Mouse (Mus musculus): ENCODE data around the gene Ccdc43. TPM values are rescaled to one million over a fixed set of nuclear protein-coding genes. Genes with fewer than 3 reads are reported as not detected.

Ccdc43 gene
- total and polyA plus RNA-seq, 2 experiments from 2014 or later: 16.6 to 28.1 TPM

DNA sequence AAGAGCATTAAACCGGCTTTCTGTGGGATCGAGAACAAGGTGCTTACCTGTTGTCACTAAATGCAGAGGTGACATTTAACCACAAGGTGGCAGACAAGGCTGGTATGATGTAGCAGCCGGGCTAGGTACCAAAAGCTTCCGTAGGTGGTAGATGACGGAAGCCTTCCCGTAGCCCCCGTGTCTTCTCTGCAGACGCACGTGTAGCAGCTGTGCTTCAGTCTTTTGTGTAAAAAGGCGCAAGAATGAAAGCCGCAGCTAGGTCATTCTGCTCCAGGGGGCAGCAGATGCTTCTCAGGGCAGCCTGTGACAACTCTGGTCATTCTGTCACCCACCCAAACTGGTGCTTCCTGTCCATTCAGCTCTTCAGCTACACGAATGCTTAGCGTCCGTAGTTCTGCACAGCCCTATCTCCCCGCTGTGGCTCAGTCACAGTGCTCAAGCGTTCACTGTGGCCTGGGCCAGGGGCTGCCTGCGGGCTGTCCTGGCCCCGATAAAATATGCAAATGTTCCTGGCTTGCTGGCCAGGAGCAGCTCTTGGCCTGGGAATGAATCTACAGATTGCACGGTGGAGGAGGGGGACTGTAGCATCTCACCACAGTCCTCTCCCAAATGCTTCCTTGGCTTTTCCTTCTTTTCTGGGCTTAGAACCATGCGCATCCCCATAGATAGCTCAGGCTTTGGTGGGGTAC lies 41.8 kb upstream of the Ccdc43 start:
- Histone ChIP-seq H3K27ac (peak overlapping the region; percentile 88), H3K9ac (replicated peaks; ENCODE audit: low read length) (peak overlapping the region; percentile 28), H3K4me2 (ENCODE audit: low read depth, low read length) (peak overlapping the region; percentile 45), H3K4me1 (ENCODE audit: insufficient read depth, low read length) (peaks cover 10% of the 10 kb centered on the region), H3K4me3 (ENCODE audit: low read length) (peak overlapping the region; percentile 6; the same call in 1 of the 2 replicates), H3K9me3 (ENCODE audit: low read length) (no peaks in the 10 kb centered on the region), H3K27me3 (ENCODE audit: insufficient read depth, low read length) (no peaks in the 10 kb centered on the region), H3K36me3 (ENCODE audit: insufficient read depth, low read length) (no peaks in the 10 kb centered on the region)
- ATAC-seq (peak; percentile 88), DNase-seq (ENCODE audit: low spot score) (peak; percentile 95)
- WGBS: 5% methylated on average over 20 of the region's 20 CpGs
- peak; percentile 90 for TF ChIP-seq CTCF (IDR thresholded peaks at IDR 0.05; ENCODE audit: low read depth)

- Histone ChIP-seq H3K36me3 (ENCODE audit: insufficient read depth, low read length) (no peaks in the 10 kb centered on the region), H3K4me1 (ENCODE audit: insufficient read depth, low read length) (peaks cover 10% of the 10 kb centered on the region), H3K4me2 (ENCODE audit: low read depth, low read length) (no peak overlapping the region), H3K9me3 (ENCODE audit: low read length) (no peaks in the 10 kb centered on the region), H3K27ac (no peak overlapping the region), H3K4me3 (ENCODE audit: low read length) (no peak overlapping the region), H3K9ac (replicated peaks; ENCODE audit: low read length) (no peak overlapping the region), H3K27me3 (ENCODE audit: insufficient read depth, low read length) (no peaks in the 10 kb centered on the region)
- no peak for TF ChIP-seq CTCF (IDR thresholded peaks at IDR 0.05; ENCODE audit: low read depth)
- ATAC-seq (no peak), DNase-seq (ENCODE audit: low spot score) (no peak)
- WGBS: 84% methylated on average over 3 of the region's 3 CpGs
These were observed 40.5 kb upstream of the Ccdc43 start for GRCm38 (mm10) chr11:102738046-102738445.

GRCm38 (mm10) chr11:102734961-102735360 lies 37.4 kb upstream of the Ccdc43 start:
- TF ChIP-seq CTCF (IDR thresholded peaks at IDR 0.05; ENCODE audit: low read depth): no peak
- ATAC-seq (no peak), DNase-seq (ENCODE audit: low spot score) (no peak)
- no peak overlapping the region for H3K4me2 ChIP-seq (ENCODE audit: low read depth, low read length)
- H3K9ac ChIP-seq (replicated peaks; ENCODE audit: low read length): no peak overlapping the region
- 92% methylated on average over 6 of the region's 6 CpGs for WGBS
- H3K27ac ChIP-seq: no peak overlapping the region
- H3K27me3 ChIP-seq (ENCODE audit: insufficient read depth, low read length): no peaks in the 10 kb centered on the region
- H3K4me3 ChIP-seq (ENCODE audit: low read length): no peak overlapping the region
- H3K4me1 ChIP-seq (ENCODE audit: insufficient read depth, low read length): peaks cover 6% of the 10 kb centered on the region
- no peaks in the 10 kb centered on the region for H3K36me3 ChIP-seq (ENCODE audit: insufficient read depth, low read length)
- no peaks in the 10 kb centered on the region for H3K9me3 ChIP-seq (ENCODE audit: low read length)

DNA sequence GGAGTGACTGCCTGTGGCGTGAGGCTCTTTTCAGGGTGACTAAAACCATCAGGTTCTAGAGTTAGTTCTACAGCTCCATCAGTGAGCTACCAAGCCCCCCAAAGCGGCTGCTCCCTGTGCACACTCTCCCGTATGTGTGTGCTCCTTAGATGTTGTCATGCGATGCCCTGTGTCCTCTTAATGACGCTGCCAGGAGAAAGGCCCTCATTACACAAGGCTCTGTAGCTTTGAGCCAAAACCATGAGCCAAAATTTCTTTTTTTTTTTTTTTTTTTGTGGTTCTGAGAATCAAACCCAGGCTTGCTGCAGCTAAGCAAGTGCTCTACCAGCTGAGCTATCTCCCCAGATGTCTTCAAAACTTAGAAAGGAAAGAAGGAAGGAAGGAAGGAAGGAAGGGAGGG lies 35.6 kb upstream of the Ccdc43 start:
- 65% methylated on average over 5 of the region's 5 CpGs for WGBS
- ATAC-seq: no peak

GRCm38 (mm10) chr11:102731366-102731765 lies 33.8 kb upstream of the Ccdc43 start:
- H3K27me3 ChIP-seq (ENCODE audit: insufficient read depth, low read length): no peaks in the 10 kb centered on the region
- no peak overlapping the region for H3K27ac ChIP-seq
- H3K36me3 ChIP-seq (ENCODE audit: insufficient read depth, low read length): no peaks in the 10 kb centered on the region
- no peak for TF ChIP-seq CTCF (IDR thresholded peaks at IDR 0.05; ENCODE audit: low read depth)
- H3K4me2 ChIP-seq (ENCODE audit: low read depth, low read length): no peak overlapping the region
- no peaks in the 10 kb centered on the region for H3K4me1 ChIP-seq (ENCODE audit: insufficient read depth, low read length)
- WGBS: 77% methylated on average over 6 of the region's 6 CpGs
- DNase-seq (ENCODE audit: low spot score): no peak
- no peak overlapping the region for H3K4me3 ChIP-seq (ENCODE audit: low read length)
- no peak overlapping the region for H3K9ac ChIP-seq (replicated peaks; ENCODE audit: low read length)
- no peaks in the 10 kb centered on the region for H3K9me3 ChIP-seq (ENCODE audit: low read length)
- no peak for ATAC-seq

More for the DNA sequence above, 35.6 kb upstream of the Ccdc43 start:
- no peaks in the 10 kb centered on the region for H3K36me3 ChIP-seq (ENCODE audit: insufficient read depth, low read length)
- no peak overlapping the region for H3K4me2 ChIP-seq (ENCODE audit: low read depth, low read length)
- no peaks in the 10 kb centered on the region for H3K9me3 ChIP-seq (ENCODE audit: low read length)
- no peak for DNase-seq (ENCODE audit: low spot score)
- H3K4me1 ChIP-seq (ENCODE audit: insufficient read depth, low read length): no peaks in the 10 kb centered on the region
- H3K9ac ChIP-seq (replicated peaks; ENCODE audit: low read length): no peak overlapping the region
- no peaks in the 10 kb centered on the region for H3K27me3 ChIP-seq (ENCODE audit: insufficient read depth, low read length)
- no peak for TF ChIP-seq CTCF (IDR thresholded peaks at IDR 0.05; ENCODE audit: low read depth)
- H3K4me3 ChIP-seq (ENCODE audit: low read length): no peak overlapping the region
- H3K27ac ChIP-seq: no peak overlapping the region

GRCm38 (mm10) chr11:102729835-102730234 lies 32.3 kb upstream of the Ccdc43 start:
- Histone ChIP-seq H3K4me1 (ENCODE audit: insufficient read depth, low read length) (no peaks in the 10 kb centered on the region), H3K36me3 (ENCODE audit: insufficient read depth, low read length) (no peaks in the 10 kb centered on the region), H3K27ac (no peak overlapping the region), H3K27me3 (ENCODE audit: insufficient read depth, low read length) (no peaks in the 10 kb centered on the region), H3K9me3 (ENCODE audit: low read length) (no peaks in the 10 kb centered on the region), H3K4me2 (ENCODE audit: low read depth, low read length) (no peak overlapping the region), H3K4me3 (ENCODE audit: low read length) (no peak overlapping the region), H3K9ac (replicated peaks; ENCODE audit: low read length) (no peak overlapping the region)
- no peak for ATAC-seq
- DNase-seq (ENCODE audit: low spot score): no peak
- no peak for TF ChIP-seq CTCF (IDR thresholded peaks at IDR 0.05; ENCODE audit: low read depth)
- WGBS: 86% methylated on average over 3 of the region's 3 CpGs

DNA sequence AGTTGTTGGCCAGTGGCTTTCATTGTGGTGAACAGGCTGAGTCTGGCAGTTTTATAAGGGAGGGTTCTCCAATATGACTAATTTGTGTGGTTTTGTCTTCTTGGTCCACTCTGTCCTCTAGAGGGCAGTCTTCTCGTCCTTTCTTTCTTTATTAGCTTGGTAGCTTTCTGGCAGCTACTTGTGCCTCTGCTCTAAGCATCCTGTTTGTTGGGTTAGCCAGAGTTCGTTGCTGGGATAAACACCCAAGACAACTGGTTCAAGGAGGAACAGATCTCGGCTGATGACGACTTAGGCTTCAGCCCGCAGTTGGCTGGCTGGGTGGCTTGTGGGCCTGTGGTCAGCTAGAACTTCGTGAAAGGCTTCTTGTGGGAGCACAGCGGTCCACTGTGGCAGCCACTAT lies 31.0 kb upstream of the Ccdc43 start:
- no peak overlapping the region for H3K9ac ChIP-seq (replicated peaks; ENCODE audit: low read length)
- TF ChIP-seq CTCF (IDR thresholded peaks at IDR 0.05; ENCODE audit: low read depth): peak; percentile 69
- no peak overlapping the region for H3K4me3 ChIP-seq (ENCODE audit: low read length)
- WGBS: 34% methylated on average over 7 of the region's 7 CpGs
- DNase-seq (ENCODE audit: low spot score): peak; percentile 81
- H3K36me3 ChIP-seq (ENCODE audit: insufficient read depth, low read length): no peaks in the 10 kb centered on the region
- ATAC-seq: peak; percentile 49; the same call in 1 of the 2 replicates
- H3K27me3 ChIP-seq (ENCODE audit: insufficient read depth, low read length): no peaks in the 10 kb centered on the region
- no peak overlapping the region for H3K27ac ChIP-seq
- H3K4me2 ChIP-seq (ENCODE audit: low read depth, low read length): no peak overlapping the region
- no peaks in the 10 kb centered on the region for H3K4me1 ChIP-seq (ENCODE audit: insufficient read depth, low read length)
- H3K9me3 ChIP-seq (ENCODE audit: low read length): no peaks in the 10 kb centered on the region
